Mouse (Mus musculus) MEL-GATA-1-ER (cell line): ENCODE measurements around the gene Pdzd2.

Experiments
- DNase-seq: peaks from one replicate; pipeline ENCODE4 v3.0.0-alpha.2; 2012; ENCODE audit warnings: low read depth; ENCODE audit errors: extremely low read depth

The Pdzd2 gene

DNA sequence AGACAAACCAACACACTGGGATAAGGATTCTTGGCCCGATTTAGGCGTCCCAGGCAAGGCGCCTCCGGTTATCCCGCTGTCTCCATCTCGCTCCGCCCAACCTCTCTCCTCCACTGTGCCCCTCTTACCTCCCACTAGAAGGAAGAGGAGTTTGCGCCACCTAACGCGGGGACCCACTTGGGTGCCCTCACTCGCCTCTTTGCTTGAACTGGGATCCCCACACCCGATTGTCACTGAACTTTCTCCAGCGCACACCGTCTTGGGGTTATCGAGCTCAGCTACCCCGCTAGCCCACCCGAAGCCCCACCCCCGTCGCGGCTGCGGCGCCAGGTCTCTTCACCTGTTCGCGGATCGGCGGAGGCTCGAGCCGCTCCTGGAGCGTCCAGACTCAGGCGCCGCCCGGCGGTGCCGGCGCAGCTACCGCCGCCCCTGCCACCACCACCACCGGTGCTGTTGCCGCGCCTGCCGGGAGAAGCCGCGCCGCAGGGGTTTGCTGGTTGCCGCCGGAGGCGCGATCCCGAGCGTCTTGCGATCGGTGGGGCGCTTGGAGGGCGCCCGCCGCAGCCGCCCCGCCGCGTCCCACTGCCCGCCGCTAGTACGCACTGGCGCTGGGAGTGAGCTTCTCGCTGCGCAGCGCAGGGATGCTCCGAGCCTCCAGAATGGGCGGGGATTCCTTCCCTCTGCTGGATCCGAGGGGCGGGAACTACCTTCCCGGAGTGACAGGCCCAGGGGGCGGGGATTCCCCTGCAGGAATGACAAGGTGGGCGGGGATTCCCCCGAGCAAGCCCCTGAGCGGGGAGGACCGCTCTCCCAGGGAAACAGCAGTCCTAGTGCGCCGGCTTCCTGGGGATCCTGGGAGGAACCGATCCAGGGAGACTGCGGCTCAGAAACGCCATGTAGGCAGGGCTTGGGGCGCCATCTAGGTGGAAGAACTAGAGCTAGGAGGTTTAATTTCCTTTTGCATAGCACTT, at the start of gene Pdzd2:
Gene Pdzd2, minus strand, starts transcription at position 648 of the 971 bp plus-strand sequence.
- DNase-seq: no peak

DNA sequence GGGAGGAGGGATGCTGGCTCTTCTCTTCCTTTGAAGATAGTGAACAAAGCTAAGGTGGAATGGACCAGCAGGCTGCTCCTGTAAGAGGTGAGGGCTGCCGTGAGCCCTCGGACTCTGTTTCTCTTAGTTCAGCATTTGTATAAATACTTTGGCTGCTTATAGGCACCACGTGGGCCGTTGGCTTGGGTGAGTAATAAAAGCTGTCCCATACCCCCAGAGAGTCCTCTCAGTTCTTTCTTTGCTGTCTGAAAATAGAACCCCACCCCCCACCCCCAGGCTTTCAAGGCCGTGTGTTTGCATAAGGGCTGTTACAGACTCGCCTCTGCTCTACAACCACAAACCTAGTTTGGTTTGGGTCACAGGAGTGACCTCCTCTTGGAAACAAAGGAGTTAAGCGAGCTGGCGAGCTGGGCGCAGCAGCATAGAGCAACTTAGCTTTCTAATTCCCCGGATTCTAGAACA, 49.7 kb upstream of the Pdzd2 start:
- no peak for DNase-seq

DNA sequence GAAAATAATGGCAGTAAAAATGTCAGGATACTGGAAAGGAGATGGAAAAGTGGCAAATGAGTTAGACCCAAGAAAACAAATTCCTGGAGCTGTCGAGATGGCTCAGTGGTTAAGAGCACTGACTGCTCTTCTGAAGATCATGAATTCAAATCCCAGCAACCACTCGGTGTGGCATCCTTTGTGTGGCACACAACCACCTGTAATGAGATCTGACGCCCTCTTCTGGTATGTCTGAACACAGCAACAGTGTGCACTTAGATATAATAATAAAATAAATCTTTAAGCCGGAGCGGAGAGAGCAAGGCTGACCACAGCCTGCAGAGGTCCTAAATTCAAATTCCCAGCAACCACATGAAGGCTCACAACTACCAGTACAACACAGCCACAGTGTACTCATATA, 48.8 kb upstream of the Pdzd2 start:
- DNase-seq: no peak

DNA sequence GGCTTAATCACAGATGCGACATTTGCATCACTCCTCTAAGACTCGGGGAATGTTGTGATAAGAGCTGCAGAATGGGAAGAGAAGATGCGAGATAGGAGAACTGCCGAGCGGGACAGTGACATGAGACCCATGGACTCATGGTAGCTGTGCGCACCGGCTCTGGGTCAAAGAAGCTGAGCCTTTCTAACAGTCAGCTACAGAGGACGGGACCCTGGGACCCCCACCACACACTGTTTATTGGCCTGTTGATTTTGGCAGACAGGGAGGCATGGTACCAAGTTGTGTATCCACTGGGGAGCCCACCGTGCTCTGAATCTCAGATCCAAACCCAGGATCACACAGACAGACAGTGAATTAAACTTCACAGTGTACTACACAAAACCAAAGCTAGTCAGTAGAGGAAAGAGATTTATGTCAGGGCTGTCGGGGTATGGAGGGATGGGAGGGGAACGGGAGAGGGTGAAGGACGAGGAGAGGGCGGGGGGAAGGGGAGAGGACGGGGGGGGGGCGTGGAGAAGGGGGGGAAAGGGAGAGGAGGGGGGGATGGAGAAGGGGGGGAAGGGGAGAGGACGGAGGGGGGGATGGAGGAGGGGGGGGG, 42.1 kb upstream of the Pdzd2 start:
- no peak for DNase-seq

DNA sequence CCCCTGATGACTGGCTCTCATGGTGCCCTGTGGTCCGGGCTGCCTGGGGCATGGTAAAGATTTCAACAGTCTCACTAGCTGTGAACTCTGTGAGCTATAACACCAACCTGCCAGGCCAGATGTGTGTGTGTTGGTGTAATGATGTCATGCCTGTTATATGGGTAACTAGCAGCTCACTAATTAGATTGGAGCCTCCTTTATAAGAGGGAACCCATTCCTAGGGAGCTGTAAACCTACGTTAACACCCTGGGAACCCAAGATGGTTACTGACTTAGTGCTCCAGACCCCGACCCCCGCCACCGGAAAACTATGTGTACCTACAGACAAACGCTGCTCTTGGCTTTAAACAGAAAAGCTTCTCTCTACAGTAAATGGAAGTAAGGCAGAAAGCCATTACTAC, 41.6 kb upstream of the Pdzd2 start:
- DNase-seq: no peak

DNA sequence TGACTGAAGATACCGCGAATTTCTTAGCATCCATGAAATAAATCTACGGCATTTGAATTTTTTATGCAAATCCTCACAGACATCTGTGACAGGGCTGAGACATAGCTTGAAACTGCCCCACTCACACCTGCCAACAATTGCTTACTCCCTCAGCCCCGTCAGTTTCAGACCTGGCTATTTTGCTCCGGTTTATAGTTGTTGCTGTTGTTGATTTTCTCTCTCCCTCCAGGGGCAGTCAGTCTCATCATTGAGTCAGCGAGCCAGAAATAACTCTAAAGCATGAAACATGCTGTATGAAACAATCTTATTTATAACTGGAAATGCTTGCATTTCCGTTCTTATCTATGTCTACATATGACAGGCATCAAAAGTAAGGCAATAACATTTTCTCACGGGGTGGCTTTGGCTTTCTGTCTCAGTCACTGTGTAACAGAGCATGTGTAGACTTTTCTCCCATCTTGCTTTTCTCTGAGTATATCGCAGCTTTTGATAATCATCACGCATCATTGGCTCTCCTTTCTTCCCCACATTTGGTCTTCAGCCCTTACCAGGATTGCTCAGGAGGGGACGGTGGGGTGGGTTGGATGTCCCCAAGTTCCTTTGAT, 34.5 kb upstream of the Pdzd2 start:
- no peak for DNase-seq

DNA sequence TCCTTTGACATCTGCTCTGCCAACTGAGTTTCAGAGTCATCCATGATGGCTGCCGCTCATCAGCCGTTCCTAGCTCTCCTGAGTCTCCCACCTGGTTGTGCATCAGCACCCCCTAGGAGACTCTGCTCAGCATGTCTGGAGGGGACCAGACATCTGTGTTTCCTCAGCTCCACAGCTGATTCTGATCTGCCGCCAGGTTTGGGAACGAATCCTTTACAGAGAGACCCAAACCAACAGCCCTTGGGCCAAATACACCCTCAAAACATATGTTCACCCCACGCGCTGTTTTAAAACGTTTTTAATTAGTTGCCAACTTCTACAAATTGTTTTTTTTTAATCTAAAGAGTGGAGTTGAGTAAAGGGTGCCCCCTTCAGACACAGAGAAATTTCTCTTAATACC, 31.2 kb upstream of the Pdzd2 start:
- DNase-seq: no peak

DNA sequence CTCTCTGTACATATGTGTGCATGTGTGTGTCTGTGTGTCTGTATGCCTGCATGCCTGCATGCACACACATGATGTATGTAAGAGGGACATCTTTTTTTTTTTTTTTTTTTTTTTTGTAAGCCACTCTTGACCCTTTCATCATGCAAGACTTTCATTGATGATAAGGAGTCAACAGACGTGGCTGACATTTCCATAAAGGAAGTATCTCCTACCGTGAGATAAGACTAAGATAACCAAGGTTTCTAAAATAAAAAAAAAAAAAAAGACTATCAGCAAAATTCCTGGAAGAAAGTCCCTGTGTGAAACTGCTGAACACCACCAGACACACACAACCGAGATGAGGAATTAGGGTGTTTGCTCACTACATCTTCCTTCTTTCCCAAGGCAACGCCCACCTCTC, 27.1 kb upstream of the Pdzd2 start:
- no peak for DNase-seq

DNA sequence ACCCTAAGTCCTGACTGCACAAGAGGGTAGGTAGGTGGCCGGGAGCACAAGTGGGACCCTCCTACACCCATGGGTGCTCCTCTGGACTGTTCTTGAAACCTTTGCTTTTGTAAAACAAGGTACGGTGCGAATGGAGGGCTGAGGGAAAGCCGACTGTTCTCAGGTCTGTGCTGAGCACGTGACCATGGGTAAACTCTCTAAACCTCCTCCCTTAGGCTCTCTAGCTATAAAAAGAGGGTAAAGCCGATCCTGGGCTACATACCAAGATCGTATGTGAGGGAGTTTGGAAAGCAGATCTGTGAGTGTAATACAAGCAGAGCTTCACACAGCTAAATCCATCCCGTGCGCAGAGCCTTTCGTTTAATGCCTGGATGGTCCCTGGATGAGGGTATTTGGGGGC, 23.4 kb upstream of the Pdzd2 start:
- no peak for DNase-seq

DNA sequence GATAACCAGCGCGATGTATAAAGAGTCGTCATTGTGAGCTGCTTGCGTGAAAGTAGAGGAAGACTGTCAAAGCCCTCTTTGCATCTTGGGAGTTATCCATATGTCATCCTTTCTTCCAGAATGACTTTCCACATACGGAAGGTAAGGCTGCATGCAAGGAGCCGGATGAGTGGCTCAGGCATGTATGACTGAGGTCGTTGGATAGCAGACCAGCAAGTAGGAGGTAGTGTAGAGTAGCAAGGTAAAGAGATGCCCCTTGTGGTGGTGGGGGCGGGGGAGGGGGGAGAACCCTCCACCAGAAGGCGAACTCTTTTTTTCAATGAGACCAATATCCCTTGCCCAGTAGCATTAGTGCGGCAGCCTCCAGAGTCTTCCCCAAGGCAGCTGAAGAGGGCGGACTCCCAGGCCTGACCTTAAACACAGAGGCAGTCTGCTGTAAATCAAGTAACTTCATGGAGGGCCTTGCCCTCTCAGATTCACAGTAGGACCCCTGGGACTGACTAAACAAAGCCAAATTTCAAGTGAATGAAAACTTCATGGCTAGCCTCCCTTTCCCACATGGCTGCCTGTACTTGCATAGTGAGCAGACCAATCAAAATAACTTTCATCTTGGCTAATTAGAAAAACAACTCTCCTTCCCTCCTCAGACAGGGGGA, 22.7 kb upstream of the Pdzd2 start:
- no peak for DNase-seq

DNA sequence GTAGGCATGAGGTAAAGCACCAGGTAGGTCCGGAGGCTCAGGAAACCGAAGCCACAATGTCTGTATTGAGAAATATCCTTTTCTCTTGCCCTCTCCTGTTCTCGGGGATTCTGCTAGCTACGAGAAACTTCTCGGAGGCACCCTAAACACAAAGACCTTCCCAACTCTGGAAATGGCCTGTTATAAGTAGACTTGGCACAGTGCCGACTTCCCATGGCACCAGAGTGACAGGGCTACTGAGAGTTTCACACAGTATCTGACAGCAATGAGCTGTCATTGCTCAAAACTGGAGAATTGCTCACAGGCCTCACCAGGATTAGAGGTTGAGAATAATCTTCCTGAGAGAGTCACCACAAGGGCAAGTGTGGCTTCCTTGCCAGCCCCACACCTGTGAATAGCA, 21.0 kb upstream of the Pdzd2 start:
- DNase-seq: no peak

DNA sequence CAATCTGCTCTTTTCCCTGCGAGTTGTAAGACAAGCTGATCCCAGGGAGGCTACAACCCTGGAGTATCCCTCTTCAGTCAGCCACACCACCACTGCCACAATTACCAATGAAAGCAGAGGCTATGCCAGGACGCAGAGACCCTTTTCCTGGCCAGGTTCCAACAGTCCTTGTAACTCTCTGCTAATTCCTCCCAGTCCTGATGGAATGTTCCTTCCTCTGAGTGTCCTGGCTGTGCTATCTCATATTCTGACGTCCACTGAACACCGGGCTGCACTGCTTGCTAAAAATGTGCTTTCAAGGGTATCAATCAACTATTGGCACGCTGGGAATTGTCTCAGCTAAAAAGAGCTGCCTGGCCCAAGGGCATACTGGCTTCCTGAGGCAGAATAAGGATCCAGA, 18.7 kb upstream of the Pdzd2 start:
- DNase-seq: no peak

DNA sequence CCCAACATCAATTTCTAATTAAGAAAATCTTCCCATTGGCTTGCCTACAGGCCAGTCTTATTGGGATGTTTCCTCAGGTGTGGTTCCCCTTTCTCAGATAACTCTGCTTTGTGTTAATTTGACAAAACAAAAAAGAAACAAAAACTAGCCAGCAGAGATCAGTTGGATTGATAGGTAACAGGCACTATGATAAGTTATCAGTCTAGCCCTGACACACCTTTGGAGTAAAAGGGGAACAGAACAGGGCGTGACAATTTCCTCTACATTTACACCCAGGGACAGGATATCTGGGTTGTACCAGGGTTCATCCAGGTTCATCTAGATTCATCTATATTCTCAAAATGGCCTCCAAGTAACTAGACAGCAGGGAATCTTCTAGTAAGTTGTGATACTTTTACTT, 18.0 kb upstream of the Pdzd2 start:
- DNase-seq: no peak

DNA sequence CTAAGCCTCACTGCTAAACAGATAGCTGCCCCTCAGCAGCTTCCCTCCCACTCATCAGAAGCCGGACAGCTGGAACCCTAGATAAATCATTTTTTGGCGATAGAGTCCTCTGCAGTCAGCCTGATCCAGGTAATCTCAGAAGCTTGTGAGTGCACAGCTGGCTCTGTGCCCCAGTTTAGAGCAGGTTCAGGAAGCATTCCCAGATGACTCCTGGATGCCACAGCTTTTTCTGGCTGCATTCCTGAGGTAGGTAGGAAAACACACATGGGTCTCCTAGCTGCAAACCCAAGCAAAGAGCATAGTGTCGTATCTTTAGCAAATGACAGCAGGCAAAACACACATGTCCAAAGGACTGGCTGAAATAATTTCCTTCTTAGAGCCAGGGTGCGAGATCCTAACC, 13.5 kb upstream of the Pdzd2 start:
- no peak for DNase-seq

DNA sequence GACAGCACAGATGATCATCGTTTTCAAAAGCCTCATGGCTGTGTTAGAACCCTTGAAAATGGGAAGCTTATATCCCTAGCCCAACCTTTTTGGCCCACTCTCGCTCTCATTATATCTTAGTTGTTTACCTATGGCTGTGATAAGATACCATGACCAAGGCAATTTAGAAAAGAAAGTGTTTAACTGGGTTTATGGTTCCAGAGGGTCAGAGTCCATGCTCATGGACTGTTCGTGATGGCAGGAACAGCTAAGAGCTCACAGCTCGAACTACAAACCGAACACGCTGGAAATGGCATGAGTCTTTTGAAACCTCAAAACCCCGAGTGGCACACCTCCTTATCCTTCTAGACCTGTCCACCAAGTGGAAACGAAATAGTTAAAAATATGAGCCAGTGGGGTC, 11.2 kb upstream of the Pdzd2 start:
- DNase-seq: no peak

DNA sequence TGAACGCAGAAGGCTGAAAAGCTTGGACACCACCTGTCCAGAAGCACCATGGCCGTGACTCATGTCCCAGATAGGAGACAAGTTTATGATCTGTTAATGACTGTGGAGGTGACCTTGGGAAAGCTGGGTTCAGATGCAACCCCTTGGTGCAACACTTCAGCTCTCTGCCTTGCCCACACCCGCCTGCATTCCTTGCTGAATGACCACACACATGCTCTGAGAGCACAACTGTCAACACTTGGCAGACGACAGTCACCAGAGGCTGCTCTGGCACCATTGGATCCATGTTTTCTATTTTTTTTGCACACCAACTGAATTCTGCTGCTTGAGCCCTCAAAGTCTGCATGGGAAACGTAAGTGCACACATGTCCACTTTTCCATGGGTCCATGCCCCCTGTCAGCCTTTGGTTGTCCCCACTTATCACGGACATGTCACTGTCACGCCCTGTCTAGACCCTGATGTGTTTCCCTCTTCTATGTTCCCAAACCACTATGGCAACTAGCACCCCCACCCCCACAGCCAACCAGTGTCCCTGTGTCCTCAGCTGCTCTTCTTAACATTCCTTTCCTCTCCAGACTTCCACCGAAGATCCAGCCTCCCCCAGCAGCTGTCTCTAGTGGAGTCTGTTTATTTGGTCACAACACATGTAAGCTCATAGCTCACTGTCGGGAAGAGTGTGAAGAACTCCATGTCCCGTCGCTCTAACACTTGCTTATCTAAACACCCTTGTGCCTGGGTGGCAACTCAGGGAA, 10.0 kb upstream of the Pdzd2 start:
- DNase-seq: no peak

DNA sequence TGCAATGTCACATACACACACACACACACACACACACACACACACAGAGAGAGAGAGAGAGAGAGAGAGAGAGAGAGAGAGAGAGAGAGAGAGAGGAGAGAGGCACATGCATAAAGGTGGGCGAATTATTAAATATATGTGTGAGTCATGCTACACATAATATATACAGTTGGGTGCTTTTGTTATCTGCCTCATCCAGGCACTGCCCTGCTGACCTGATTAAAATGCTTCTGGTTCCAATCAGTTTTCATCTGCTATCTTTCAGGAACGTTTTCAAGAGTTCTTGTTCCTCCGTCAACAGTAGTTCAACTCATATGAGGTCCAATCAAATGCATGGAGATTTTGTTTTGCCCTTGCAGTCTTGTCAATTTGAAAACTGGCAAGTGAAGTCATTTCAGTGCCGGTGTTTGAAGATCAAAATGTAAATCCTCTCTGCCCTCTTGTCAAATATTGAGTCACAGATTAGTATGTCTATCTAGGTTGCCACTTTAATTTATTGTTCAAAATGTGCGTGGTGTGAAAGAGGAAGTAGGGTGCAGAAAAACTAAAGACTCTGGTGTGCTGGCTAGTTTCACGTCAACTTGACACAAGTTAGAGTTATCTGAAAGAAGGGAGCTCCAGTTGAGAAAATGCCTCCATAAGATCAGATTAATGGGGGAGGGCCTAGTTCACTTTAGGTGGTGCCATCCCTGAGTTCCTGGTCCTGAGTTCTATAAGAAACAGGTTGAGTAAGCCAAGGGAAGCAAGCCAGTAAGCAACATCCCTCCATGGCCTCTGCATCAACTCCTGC, 2.6 kb upstream of the Pdzd2 start:
- peak; percentile 67 for DNase-seq

DNA sequence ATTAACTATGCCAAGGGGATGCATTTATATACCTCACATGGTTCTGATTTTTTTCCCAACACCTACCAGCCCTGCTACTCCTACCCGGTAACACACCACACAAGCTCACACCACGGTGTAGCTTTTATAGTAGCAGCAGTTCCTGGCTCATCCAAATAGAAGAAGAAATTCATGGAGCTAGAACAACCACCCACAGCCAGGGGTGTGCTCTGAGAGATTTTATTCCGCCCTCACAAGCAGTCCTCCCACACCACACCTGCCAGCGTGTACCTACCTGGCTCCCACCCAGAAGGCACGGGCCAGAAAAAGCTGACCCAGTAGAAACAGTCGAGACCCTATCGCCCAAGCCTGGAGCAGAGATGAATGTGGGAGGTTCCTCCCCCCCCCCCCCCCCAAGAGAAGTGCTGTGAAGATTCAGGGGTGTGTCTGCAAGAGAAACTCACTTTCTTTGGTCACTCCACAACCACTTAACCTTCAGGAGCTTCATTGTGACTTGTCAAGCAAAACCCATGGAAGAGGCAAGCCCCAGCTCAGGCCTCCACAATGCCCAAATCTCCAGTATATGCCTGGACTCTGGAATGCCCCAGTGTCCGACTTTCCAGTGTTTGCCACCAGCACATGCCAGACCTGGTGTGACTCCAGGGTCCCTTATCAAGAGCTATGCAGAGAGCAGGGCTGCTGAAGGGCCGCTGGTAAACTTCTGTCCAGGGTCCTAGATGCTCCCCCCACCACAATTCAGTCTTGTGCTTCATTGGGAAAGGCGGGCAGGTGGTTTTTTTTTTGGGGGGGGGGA, 1.2 kb downstream of the Pdzd2 start:
- DNase-seq: no peak

DNA sequence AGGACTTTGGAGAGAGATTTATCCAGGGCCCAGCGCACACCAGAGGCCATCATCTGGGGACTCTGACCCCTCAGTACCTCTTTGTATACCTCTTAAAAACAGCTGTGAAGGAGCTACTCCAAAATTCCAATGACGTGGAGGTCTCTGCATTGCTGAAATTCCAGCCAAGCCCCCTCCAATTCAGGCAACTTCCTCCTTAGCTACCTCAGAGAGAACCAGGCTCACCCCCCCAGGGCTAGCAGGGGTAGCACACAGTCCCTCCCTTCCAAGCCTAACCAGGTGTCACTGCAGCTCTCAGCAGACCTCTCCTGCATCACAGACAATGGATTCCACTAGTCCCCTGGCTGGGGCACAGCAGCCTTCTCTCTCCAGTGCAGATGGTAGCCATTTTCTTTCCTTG, 4.5 kb downstream of the Pdzd2 start:
- no peak for DNase-seq

DNA sequence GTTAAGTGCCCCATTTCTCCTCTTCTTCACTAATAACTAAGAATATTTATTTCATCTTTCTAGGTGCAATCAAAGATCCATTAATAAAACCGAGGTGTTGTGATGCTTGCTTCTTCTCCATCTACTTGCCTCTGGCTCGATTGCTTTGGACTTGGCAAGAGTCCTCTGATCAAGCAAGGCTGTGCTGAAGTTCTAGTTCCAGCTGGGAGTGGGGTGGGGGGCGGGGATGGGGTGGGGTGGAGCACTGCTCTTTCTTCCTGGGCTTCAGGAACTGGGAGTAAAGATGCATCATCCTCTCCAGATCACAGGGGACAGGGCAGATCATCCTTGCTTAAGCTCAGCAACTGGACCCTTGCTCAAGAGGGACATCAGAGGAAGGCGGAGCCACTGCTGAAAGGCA, 5.5 kb downstream of the Pdzd2 start:
- no peak for DNase-seq
